Mouse (Mus musculus): ENCODE results near the gene Zfp740. TPM values are rescaled to one million over a fixed set of nuclear protein-coding genes. Genes with fewer than 3 reads are reported as not detected.
A peak's percentile ranks its signal among the peaks of the same experiment; 100 is the strongest.

The Zfp740 gene
- polyA plus RNA-seq, 1 experiment = 79.3 TPM

DNA sequence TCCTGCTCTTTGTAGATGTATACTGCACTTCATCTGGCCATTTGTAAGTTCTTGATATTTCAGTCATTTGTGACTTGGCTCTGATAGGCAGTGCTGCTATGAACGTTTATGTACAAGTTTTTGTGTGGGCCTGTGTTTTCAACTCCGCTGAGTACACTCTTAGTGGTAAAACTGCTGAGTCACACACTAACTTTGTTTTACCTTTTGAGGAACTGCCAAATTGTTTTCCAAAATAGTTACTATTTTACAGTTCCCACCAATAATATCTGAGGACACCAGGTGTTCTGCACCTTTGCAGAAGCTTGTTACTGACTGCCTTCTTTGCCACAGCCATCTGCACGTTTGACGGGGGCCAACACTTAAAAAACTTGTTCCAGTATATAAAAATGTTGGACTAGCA, 8.6 kb upstream of the Zfp740 start:
- H3K27ac ChIP-seq (ENCODE audit: insufficient read depth, low read length) = no peak overlapping the region
- no peak overlapping the region for H3K4me3 ChIP-seq (replicated peaks; ENCODE audit: insufficient read depth, low read depth, low read length)
- no peak for TF ChIP-seq CTCF (IDR thresholded peaks at IDR 0.05; ENCODE audit: borderline replicate concordance, insufficient read depth, low read depth, low read length)
- TF ChIP-seq POLR2A (IDR thresholded peaks at IDR 0.05; ENCODE audit: borderline replicate concordance, insufficient read depth, low read length) = no peak
- 79% methylated on average over 4 of the region's 4 CpGs for WGBS
- DNase-seq = no peak
- H3K4me1 ChIP-seq (ENCODE audit: control insufficient read depth, insufficient read depth, low read length) = no peaks in the 10 kb centered on the region
- no peaks in the 10 kb centered on the region for H3K27me3 ChIP-seq (ENCODE audit: control insufficient read depth, insufficient read depth, low read length)

DNA sequence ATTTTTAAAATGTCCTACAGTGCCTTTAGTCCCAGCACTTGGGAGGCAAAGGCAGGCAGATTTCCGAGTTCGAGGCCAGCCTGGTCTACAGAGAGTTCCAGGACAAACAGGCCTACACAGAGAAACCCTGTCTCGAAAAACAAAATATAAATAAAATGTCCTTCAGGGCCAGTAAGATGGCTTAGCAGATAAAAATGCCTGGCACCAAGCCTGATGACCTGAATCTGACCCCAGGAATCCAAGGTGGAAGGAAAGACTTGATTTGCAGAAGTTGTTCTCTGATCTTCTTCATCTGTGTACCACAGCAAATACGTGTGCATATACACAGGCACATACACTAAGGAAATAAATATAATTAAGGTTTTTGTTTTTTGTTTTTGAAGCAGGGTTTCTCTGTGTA, 7.7 kb upstream of the Zfp740 start:
- no peaks in the 10 kb centered on the region for H3K4me1 ChIP-seq (ENCODE audit: control insufficient read depth, insufficient read depth, low read length)
- H3K27me3 ChIP-seq (ENCODE audit: control insufficient read depth, insufficient read depth, low read length) = no peaks in the 10 kb centered on the region

DNA sequence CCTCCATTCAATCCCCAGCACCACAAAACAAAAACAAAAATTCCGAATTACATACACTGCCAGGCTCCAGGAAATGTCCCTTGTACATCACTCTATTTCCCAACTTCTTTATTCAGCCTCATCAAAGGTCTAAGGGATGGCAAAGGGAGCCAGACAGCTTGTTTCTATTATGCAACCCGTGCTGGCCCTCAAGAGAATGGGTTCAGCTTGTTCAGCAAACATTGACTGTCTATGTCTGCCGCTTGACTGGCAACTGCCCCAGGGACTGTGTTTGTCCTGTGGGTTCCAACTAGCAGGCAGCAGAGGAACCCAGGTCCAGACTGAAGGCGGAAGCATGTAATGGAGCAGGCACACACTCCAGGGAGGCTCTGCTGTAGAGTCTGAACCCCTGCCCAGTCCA, 4.2 kb upstream of the Zfp740 start:
- WGBS = 81% methylated on average over 4 of the region's 4 CpGs
- H3K4me1 ChIP-seq (ENCODE audit: control insufficient read depth, insufficient read depth, low read length) = no peaks in the 10 kb centered on the region
- H3K27me3 ChIP-seq (ENCODE audit: control insufficient read depth, insufficient read depth, low read length) = no peaks in the 10 kb centered on the region
- no peak for DNase-seq
- TF ChIP-seq POLR2A (IDR thresholded peaks at IDR 0.05; ENCODE audit: borderline replicate concordance, insufficient read depth, low read length) (no peak), CTCF (IDR thresholded peaks at IDR 0.05; ENCODE audit: borderline replicate concordance, insufficient read depth, low read depth, low read length) (no peak)
- H3K4me3 ChIP-seq (replicated peaks; ENCODE audit: insufficient read depth, low read depth, low read length) = no peak overlapping the region
- H3K27ac ChIP-seq (ENCODE audit: insufficient read depth, low read length) = no peak overlapping the region

More for the DNA sequence above, 7.7 kb upstream of the Zfp740 start:
- H3K4me3 ChIP-seq (replicated peaks; ENCODE audit: insufficient read depth, low read depth, low read length) = no peak overlapping the region
- no peak overlapping the region for H3K27ac ChIP-seq (ENCODE audit: insufficient read depth, low read length)
- no peak for DNase-seq
- 85% methylated on average over 4 of the region's 4 CpGs for WGBS
- no peak for TF ChIP-seq POLR2A (IDR thresholded peaks at IDR 0.05; ENCODE audit: borderline replicate concordance, insufficient read depth, low read length)
- no peak for TF ChIP-seq CTCF (IDR thresholded peaks at IDR 0.05; ENCODE audit: borderline replicate concordance, insufficient read depth, low read depth, low read length)

DNA sequence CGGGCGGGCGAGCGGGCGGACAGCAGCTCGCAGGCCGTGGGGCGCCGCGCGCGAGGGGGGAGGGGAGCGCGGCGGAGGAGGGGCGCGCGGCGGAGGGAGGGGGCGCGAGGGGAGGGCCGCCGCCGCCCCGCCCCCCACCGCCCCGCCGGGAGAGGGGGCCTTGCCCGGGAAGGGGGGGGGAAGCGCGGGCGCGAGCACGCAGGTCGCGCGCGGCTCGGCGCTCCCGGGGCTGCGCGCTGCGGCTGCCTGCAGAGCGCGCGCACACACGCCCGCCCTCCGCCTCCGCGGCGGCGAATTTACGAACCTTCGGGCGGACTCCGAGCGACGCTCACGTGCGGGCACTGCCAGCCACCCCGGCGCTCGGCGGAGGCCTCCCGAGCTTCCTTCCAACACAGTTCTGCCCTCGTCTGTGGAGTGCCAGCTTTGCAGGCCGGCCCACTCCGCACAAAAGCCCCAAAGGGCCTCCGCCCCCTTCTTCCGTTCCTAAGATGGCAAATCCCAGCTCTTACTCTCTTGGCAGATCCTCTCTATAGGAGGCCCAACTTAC, 859 bp downstream of the Zfp740 start:
- peak overlapping the region; percentile 86 for H3K4me3 ChIP-seq (replicated peaks; ENCODE audit: insufficient read depth, low read depth, low read length)
- TF ChIP-seq CTCF (IDR thresholded peaks at IDR 0.05; ENCODE audit: borderline replicate concordance, insufficient read depth, low read depth, low read length) (no peak), POLR2A (IDR thresholded peaks at IDR 0.05; ENCODE audit: borderline replicate concordance, insufficient read depth, low read length) (no peak)
- peaks cover 16% of the 10 kb centered on the region for H3K4me1 ChIP-seq (ENCODE audit: control insufficient read depth, insufficient read depth, low read length)
- WGBS = 0% methylated on average over 33 of the region's 72 CpGs
- H3K27ac ChIP-seq (ENCODE audit: insufficient read depth, low read length) = peak overlapping the region; percentile 78
- no peaks in the 10 kb centered on the region for H3K27me3 ChIP-seq (ENCODE audit: control insufficient read depth, insufficient read depth, low read length)
- peak; percentile 74 to 76 for DNase-seq

DNA sequence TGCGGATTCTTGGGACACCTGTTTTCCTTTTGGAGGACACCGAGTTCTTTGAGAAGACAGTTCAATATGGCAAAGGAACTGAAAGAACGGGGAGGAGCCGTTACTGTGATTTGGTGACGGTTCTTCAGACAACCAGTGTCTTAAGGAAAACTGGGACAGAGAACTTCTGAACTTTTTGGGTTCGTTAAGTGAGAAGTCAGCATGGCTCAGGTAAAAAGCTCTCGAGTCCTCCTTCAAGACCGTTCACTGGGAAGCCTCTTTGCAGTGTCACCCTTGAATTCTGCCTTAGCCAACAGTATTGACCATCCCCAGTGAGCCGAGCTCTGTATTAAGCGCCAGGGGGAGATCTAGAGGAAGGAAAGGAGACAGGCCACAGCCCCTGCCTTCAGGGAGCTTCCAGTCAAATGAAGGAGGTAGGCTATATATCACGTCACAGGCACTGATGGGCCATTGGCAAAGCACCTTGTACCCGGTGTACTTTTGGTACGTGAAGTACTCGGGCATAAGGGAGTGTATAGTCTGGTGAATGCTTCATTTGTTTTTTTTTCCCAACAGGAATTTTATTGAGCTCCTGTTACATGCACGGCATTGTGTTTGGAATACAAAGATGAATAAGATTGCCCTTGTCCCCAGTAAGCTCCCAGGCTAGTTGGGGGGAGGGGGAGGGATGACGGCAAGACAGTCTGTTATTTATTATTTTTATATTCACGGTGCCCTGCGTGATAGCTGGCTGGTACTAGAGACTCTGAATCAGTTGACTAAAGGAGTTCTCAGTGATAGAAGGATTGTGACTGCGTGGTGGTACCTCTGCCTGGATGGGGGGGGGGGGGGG, 1.8 kb downstream of the Zfp740 start, which contains the start of gene Csad:
Gene Csad (minus strand): TSS at position 51 of the 832 bp plus-strand sequence.
- H3K27me3 ChIP-seq (ENCODE audit: control insufficient read depth, insufficient read depth, low read length) = no peaks in the 10 kb centered on the region
- 31% methylated on average over 19 of the region's 19 CpGs for WGBS
- TF ChIP-seq CTCF (IDR thresholded peaks at IDR 0.05; ENCODE audit: borderline replicate concordance, insufficient read depth, low read depth, low read length) = no peak
- no peak for TF ChIP-seq POLR2A (IDR thresholded peaks at IDR 0.05; ENCODE audit: borderline replicate concordance, insufficient read depth, low read length)
- H3K27ac ChIP-seq (ENCODE audit: insufficient read depth, low read length) = peak within 1 kb of the TSS; percentile 78
- peaks cover 16% of the 10 kb centered on the region for H3K4me1 ChIP-seq (ENCODE audit: control insufficient read depth, insufficient read depth, low read length)
- peak within 1 kb of the TSS; percentile 86 for H3K4me3 ChIP-seq (replicated peaks; ENCODE audit: insufficient read depth, low read depth, low read length)
- DNase-seq = no peak

DNA sequence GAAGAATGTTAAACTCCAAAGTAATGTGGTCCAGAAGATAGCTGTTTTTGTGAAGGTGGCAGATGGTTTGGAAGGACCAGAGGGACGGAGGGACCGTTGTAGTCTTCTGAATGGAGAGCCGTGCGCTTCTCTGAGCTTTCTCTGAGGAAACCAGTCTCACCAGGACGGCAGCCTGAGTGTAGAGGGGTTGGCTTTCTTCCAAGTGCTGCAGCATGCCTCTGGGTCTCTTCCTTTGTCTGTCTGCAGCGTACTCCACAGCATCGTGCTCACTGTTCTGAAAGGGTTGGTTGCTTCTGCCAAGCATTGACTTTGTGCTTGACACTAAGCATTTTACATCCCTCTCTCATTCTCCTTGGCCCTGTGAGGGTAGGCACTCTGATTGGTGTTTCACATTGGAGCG, 2.7 kb downstream of the Zfp740 start:
- H3K27ac ChIP-seq (ENCODE audit: insufficient read depth, low read length) = peak overlapping the region; percentile 35; the same call in 1 of the 2 replicates
- no peaks in the 10 kb centered on the region for H3K27me3 ChIP-seq (ENCODE audit: control insufficient read depth, insufficient read depth, low read length)
- TF ChIP-seq POLR2A (IDR thresholded peaks at IDR 0.05; ENCODE audit: borderline replicate concordance, insufficient read depth, low read length) (no peak), CTCF (IDR thresholded peaks at IDR 0.05; ENCODE audit: borderline replicate concordance, insufficient read depth, low read depth, low read length) (no peak)
- DNase-seq = peak; percentile 49 to 64
- H3K4me3 ChIP-seq (replicated peaks; ENCODE audit: insufficient read depth, low read depth, low read length) = peak overlapping the region; percentile 34
- 5% methylated on average over 8 of the region's 8 CpGs for WGBS
- H3K4me1 ChIP-seq (ENCODE audit: control insufficient read depth, insufficient read depth, low read length) = peaks cover 19% of the 10 kb centered on the region

DNA sequence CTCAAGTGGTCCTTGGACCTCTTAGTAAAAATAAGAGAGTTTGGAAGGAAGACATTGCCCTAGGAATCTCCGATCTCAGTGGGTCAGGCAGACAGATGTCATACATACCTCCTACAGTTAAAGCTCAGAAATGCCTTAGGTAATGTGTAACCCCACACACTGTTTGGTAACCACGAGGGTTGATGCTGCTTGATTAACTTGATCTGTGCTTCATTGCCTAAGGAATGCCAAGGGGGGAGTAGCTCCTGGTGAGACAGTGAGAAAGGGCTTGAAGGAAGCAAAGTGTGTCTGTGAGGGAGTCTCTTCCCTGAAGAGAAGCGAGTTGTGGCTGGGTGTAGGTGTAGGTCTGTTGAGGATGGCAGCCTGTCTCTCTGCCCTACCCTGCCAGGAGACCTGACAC, 4.3 kb downstream of the Zfp740 start:
- TF ChIP-seq CTCF (IDR thresholded peaks at IDR 0.05; ENCODE audit: borderline replicate concordance, insufficient read depth, low read depth, low read length) (no peak), POLR2A (IDR thresholded peaks at IDR 0.05; ENCODE audit: borderline replicate concordance, insufficient read depth, low read length) (no peak)
- DNase-seq = no peak
- no peak overlapping the region for H3K27ac ChIP-seq (ENCODE audit: insufficient read depth, low read length)
- peaks cover 19% of the 10 kb centered on the region for H3K4me1 ChIP-seq (ENCODE audit: control insufficient read depth, insufficient read depth, low read length)
- no peak overlapping the region for H3K4me3 ChIP-seq (replicated peaks; ENCODE audit: insufficient read depth, low read depth, low read length)
- no peaks in the 10 kb centered on the region for H3K27me3 ChIP-seq (ENCODE audit: control insufficient read depth, insufficient read depth, low read length)
- WGBS = 40% methylated on average over 3 of the region's 3 CpGs

DNA sequence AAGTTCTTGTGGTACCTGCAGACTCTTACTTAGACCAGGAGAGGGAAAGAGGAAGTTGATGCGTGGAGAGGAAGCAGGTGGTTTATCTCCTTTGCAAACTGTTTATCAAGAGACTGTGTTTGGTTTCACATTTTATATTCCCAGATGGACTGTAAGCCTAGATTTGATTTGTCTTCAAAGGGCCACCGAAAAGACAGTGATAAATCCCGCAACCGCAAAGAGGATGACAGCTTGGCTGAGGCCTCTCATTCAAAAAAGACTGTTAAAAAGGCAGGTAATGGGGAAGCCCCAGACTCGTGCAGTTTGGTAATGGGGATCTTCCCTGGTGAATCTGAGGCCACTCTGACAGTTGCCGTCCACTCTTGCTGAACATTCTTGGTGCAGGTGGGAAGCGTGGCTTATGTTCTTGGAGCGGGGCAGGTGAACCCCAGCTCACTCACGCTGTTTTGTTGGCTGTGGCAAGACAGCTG, 5.1 kb downstream of the Zfp740 start:
- H3K4me3 ChIP-seq (replicated peaks; ENCODE audit: insufficient read depth, low read depth, low read length) = no peak overlapping the region
- H3K27me3 ChIP-seq (ENCODE audit: control insufficient read depth, insufficient read depth, low read length) = no peaks in the 10 kb centered on the region
- no peak for DNase-seq
- H3K27ac ChIP-seq (ENCODE audit: insufficient read depth, low read length) = no peak overlapping the region
- peaks cover 19% of the 10 kb centered on the region for H3K4me1 ChIP-seq (ENCODE audit: control insufficient read depth, insufficient read depth, low read length)
- no peak for TF ChIP-seq POLR2A (IDR thresholded peaks at IDR 0.05; ENCODE audit: borderline replicate concordance, insufficient read depth, low read length)
- no peak for TF ChIP-seq CTCF (IDR thresholded peaks at IDR 0.05; ENCODE audit: borderline replicate concordance, insufficient read depth, low read depth, low read length)
- WGBS = 85% methylated on average over 9 of the region's 9 CpGs

Measured in cerebellum, adult 2 months (tissue).